Mouse (Mus musculus): Measurements from ENCODE around the gene Lin28a. TPM values are rescaled to one million over a fixed set of nuclear protein-coding genes. Genes with fewer than 3 reads are reported as not detected.

Lin28a gene
- polyA plus RNA-seq, 1 experiment from 2014 or later: 0.16 TPM

- no peaks in the 10 kb centered on the region for H3K9me3 ChIP-seq (ENCODE audit: control insufficient read depth, low read length)
- no peak overlapping the region for H3K9ac ChIP-seq (ENCODE audit: low read length)
- H3K4me1 ChIP-seq (ENCODE audit: control insufficient read depth in 2 of 2, insufficient read depth in 2 of 2, low read length in 2 of 2): peaks cover 16 to 23% of the 10 kb centered on the region in 2 experiments; a peak in 3 of 4 replicates
- no peaks in the 10 kb centered on the region for H3K27me3 ChIP-seq (ENCODE audit: control insufficient read depth, insufficient read depth, low read length)
- H3K4me2 ChIP-seq (ENCODE audit: low read length): no peak overlapping the region
- H3K36me3 ChIP-seq (ENCODE audit: control insufficient read depth, insufficient read depth, low read length): no peaks in the 10 kb centered on the region
- no peak overlapping the region for H3K4me3 ChIP-seq (ENCODE audit: control insufficient read depth in 1 of 2, insufficient read depth in 1 of 2, low read depth in 1 of 2, low read length in 2 of 2)
- H3K27ac ChIP-seq (replicated peaks in 1 of 2; ENCODE audit: control insufficient read depth in 1 of 2, insufficient read depth in 1 of 2, low read depth in 2 of 2, low read length in 2 of 2): no peak overlapping the region
- 70% methylated on average over 6 of the region's 6 CpGs for WGBS
- no peak for ATAC-seq (ENCODE audit: insufficient number of reproducible peaks, insufficient read depth, low FRiP score, low read depth)
These were observed 8.9 kb downstream of the Lin28a start for GRCm38 (mm10) chr4:134009709-134010108.

GRCm38 (mm10) chr4:134006845-134007244 lies 11.8 kb downstream of the Lin28a start:
- ATAC-seq (ENCODE audit: insufficient number of reproducible peaks, insufficient read depth, low FRiP score, low read depth): no peak
- no peak overlapping the region for H3K9ac ChIP-seq (ENCODE audit: low read length)
- H3K27ac ChIP-seq (replicated peaks in 1 of 2; ENCODE audit: control insufficient read depth in 1 of 2, insufficient read depth in 1 of 2, low read depth in 2 of 2, low read length in 2 of 2): no peak overlapping the region
- H3K27me3 ChIP-seq (ENCODE audit: control insufficient read depth, insufficient read depth, low read length): no peaks in the 10 kb centered on the region
- H3K36me3 ChIP-seq (ENCODE audit: control insufficient read depth, insufficient read depth, low read length): no peaks in the 10 kb centered on the region
- H3K4me1 ChIP-seq (ENCODE audit: control insufficient read depth in 2 of 2, insufficient read depth in 2 of 2, low read length in 2 of 2): peaks cover 11 to 14% of the 10 kb centered on the region in 2 experiments; a peak in 3 of 4 replicates
- 83% methylated on average over 3 of the region's 3 CpGs for WGBS
- H3K9me3 ChIP-seq (ENCODE audit: control insufficient read depth, low read length): no peaks in the 10 kb centered on the region
- no peak overlapping the region for H3K4me3 ChIP-seq (ENCODE audit: control insufficient read depth in 1 of 2, insufficient read depth in 1 of 2, low read depth in 1 of 2, low read length in 2 of 2)
- H3K4me2 ChIP-seq (ENCODE audit: low read length): no peak overlapping the region

GRCm38 (mm10) chr4:134005581-134006358 lies 12.9 kb downstream of the Lin28a start:
- Histone ChIP-seq H3K27me3 (ENCODE audit: control insufficient read depth, insufficient read depth, low read length) (no peaks in the 10 kb centered on the region), H3K9me3 (ENCODE audit: control insufficient read depth, low read length) (no peaks in the 10 kb centered on the region), H3K4me1 (ENCODE audit: control insufficient read depth in 2 of 2, insufficient read depth in 2 of 2, low read length in 2 of 2) (peaks cover 6 to 8% of the 10 kb centered on the region in 2 experiments; a peak in 2 of 4 replicates), H3K4me2 (ENCODE audit: low read length) (no peak overlapping the region), H3K9ac (ENCODE audit: low read length) (no peak overlapping the region), H3K4me3 (ENCODE audit: control insufficient read depth in 1 of 2, insufficient read depth in 1 of 2, low read depth in 1 of 2, low read length in 2 of 2) (no peak overlapping the region), H3K27ac (replicated peaks in 1 of 2; ENCODE audit: control insufficient read depth in 1 of 2, insufficient read depth in 1 of 2, low read depth in 2 of 2, low read length in 2 of 2) (peak overlapping the region in 1 of 2 experiments; percentile 2; a peak in 2 of 4 replicates), H3K36me3 (ENCODE audit: control insufficient read depth, insufficient read depth, low read length) (no peaks in the 10 kb centered on the region)
- ATAC-seq (ENCODE audit: insufficient number of reproducible peaks, insufficient read depth, low FRiP score, low read depth): no peak
- WGBS: 52% methylated on average over 12 of the region's 12 CpGs

- Histone ChIP-seq H3K9me3 (ENCODE audit: control insufficient read depth, low read length) (no peaks in the 10 kb centered on the region), H3K4me2 (ENCODE audit: low read length) (no peak overlapping the region), H3K9ac (ENCODE audit: low read length) (no peak overlapping the region), H3K4me1 (ENCODE audit: control insufficient read depth in 2 of 2, insufficient read depth in 2 of 2, low read length in 2 of 2) (peaks cover 6 to 16% of the 10 kb centered on the region in 2 experiments; a peak in 3 of 4 replicates), H3K27ac (replicated peaks in 1 of 2; ENCODE audit: control insufficient read depth in 1 of 2, insufficient read depth in 1 of 2, low read depth in 2 of 2, low read length in 2 of 2) (no peak overlapping the region), H3K4me3 (ENCODE audit: control insufficient read depth in 1 of 2, insufficient read depth in 1 of 2, low read depth in 1 of 2, low read length in 2 of 2) (no peak overlapping the region), H3K36me3 (ENCODE audit: control insufficient read depth, insufficient read depth, low read length) (0 out of 2 replicates have a peak, but pooled peaks cover 2% of the 10 kb centered on the region), H3K27me3 (ENCODE audit: control insufficient read depth, insufficient read depth, low read length) (no peaks in the 10 kb centered on the region)
- WGBS: 74% methylated on average over 5 of the region's 5 CpGs
- ATAC-seq (ENCODE audit: insufficient number of reproducible peaks, insufficient read depth, low FRiP score, low read depth): no peak
These were observed 15.7 kb downstream of the Lin28a start for GRCm38 (mm10) chr4:134002903-134003302.

GRCm38 (mm10) chr4:134002246-134002645 lies 16.4 kb downstream of the Lin28a start:
- no peak overlapping the region for H3K27ac ChIP-seq (replicated peaks in 1 of 2; ENCODE audit: control insufficient read depth in 1 of 2, insufficient read depth in 1 of 2, low read depth in 2 of 2, low read length in 2 of 2)
- ATAC-seq (ENCODE audit: insufficient number of reproducible peaks, insufficient read depth, low FRiP score, low read depth): no peak
- 62% methylated on average over 4 of the region's 4 CpGs for WGBS
- no peak overlapping the region for H3K4me2 ChIP-seq (ENCODE audit: low read length)
- H3K36me3 ChIP-seq (ENCODE audit: control insufficient read depth, insufficient read depth, low read length): 0 out of 2 replicates have a peak, but pooled peaks cover 6% of the 10 kb centered on the region
- no peaks in the 10 kb centered on the region for H3K27me3 ChIP-seq (ENCODE audit: control insufficient read depth, insufficient read depth, low read length)
- H3K4me3 ChIP-seq (ENCODE audit: control insufficient read depth in 1 of 2, insufficient read depth in 1 of 2, low read depth in 1 of 2, low read length in 2 of 2): no peak overlapping the region
- H3K9ac ChIP-seq (ENCODE audit: low read length): no peak overlapping the region
- H3K9me3 ChIP-seq (ENCODE audit: control insufficient read depth, low read length): no peaks in the 10 kb centered on the region
- peaks cover 4 to 16% of the 10 kb centered on the region in 2 experiments; a peak in 3 of 4 replicates for H3K4me1 ChIP-seq (ENCODE audit: control insufficient read depth in 2 of 2, insufficient read depth in 2 of 2, low read length in 2 of 2)

GRCm38 (mm10) chr4:134001710-134002109 lies 16.9 kb downstream of the Lin28a start:
- no peaks in the 10 kb centered on the region for H3K9me3 ChIP-seq (ENCODE audit: control insufficient read depth, low read length)
- no peak for ATAC-seq (ENCODE audit: insufficient number of reproducible peaks, insufficient read depth, low FRiP score, low read depth)
- peaks cover 4 to 16% of the 10 kb centered on the region in 2 experiments; a peak in 3 of 4 replicates for H3K4me1 ChIP-seq (ENCODE audit: control insufficient read depth in 2 of 2, insufficient read depth in 2 of 2, low read length in 2 of 2)
- no peaks in the 10 kb centered on the region for H3K27me3 ChIP-seq (ENCODE audit: control insufficient read depth, insufficient read depth, low read length)
- H3K4me2 ChIP-seq (ENCODE audit: low read length): no peak overlapping the region
- H3K27ac ChIP-seq (replicated peaks in 1 of 2; ENCODE audit: control insufficient read depth in 1 of 2, insufficient read depth in 1 of 2, low read depth in 2 of 2, low read length in 2 of 2): no peak overlapping the region
- H3K36me3 ChIP-seq (ENCODE audit: control insufficient read depth, insufficient read depth, low read length): peaks cover 10% of the 10 kb centered on the region; the same call in 1 of the 2 replicates
- no peak overlapping the region for H3K9ac ChIP-seq (ENCODE audit: low read length)
- H3K4me3 ChIP-seq (ENCODE audit: control insufficient read depth in 1 of 2, insufficient read depth in 1 of 2, low read depth in 1 of 2, low read length in 2 of 2): no peak overlapping the region
- 44% methylated on average over 10 of the region's 10 CpGs for WGBS

GRCm38 (mm10) chr4:134000466-134001438 lies 17.9 kb downstream of the Lin28a start, which contains the start of gene Dhdds:
Gene Dhdds, minus strand, starts transcription at chr4:134000918.
- H3K9me3 ChIP-seq (ENCODE audit: control insufficient read depth, low read length): no peaks in the 10 kb centered on the region
- peak within 1 kb of the TSS; percentile 92 for H3K4me2 ChIP-seq (ENCODE audit: low read length)
- under 1% methylated on average over 49 of the region's 49 CpGs for WGBS
- peak within 1 kb of the TSS; percentile 73 to 94 for H3K4me3 ChIP-seq (ENCODE audit: control insufficient read depth in 1 of 2, insufficient read depth in 1 of 2, low read depth in 1 of 2, low read length in 2 of 2)
- ATAC-seq (ENCODE audit: insufficient number of reproducible peaks, insufficient read depth, low FRiP score, low read depth): peak; percentile 98
- H3K27ac ChIP-seq (replicated peaks in 1 of 2; ENCODE audit: control insufficient read depth in 1 of 2, insufficient read depth in 1 of 2, low read depth in 2 of 2, low read length in 2 of 2): peak within 1 kb of the TSS; percentile 63 to 70; a peak in 3 of 4 replicates
- no peaks in the 10 kb centered on the region for H3K27me3 ChIP-seq (ENCODE audit: control insufficient read depth, insufficient read depth, low read length)
- H3K4me1 ChIP-seq (ENCODE audit: control insufficient read depth in 2 of 2, insufficient read depth in 2 of 2, low read length in 2 of 2): peaks cover 1 to 10% of the 10 kb centered on the region in 2 experiments; a peak in 3 of 4 replicates
- peaks cover 19% of the 10 kb centered on the region for H3K36me3 ChIP-seq (ENCODE audit: control insufficient read depth, insufficient read depth, low read length)
- H3K9ac ChIP-seq (ENCODE audit: low read length): peak within 1 kb of the TSS; percentile 83

All from heart, embryonic 14.5 days (tissue).